Mouse (Mus musculus) embryo, embryonic 10 days (tissue): ENCODE data around the gene Gm9999.

ENCODE experiments used
- DNase-seq: peaks from one replicate; pipeline ENCODE4 v3.0.0-alpha.2; 2015; ENCODE audit warnings: low spot score

Gm9999 gene

DNA sequence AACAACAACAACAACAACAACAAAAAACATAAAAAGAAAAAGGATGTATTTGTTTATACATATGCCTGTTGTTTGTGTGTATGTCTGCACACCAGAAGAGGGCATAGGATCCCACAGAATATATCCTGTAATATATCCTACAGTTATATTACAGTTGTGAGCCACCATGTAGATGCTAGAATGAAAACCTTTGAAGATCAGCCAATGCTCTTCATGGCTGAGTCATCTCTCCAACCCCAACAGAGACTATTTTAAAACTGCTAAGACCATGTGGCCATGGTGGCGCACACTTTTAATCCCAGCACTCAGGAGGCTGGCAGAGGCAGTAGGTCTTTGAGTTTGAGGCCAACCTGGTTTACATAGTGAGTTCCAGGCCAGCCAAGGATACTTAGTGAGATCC, 44.1 kb downstream of the Gm9999 start:
- no peak for DNase-seq

DNA sequence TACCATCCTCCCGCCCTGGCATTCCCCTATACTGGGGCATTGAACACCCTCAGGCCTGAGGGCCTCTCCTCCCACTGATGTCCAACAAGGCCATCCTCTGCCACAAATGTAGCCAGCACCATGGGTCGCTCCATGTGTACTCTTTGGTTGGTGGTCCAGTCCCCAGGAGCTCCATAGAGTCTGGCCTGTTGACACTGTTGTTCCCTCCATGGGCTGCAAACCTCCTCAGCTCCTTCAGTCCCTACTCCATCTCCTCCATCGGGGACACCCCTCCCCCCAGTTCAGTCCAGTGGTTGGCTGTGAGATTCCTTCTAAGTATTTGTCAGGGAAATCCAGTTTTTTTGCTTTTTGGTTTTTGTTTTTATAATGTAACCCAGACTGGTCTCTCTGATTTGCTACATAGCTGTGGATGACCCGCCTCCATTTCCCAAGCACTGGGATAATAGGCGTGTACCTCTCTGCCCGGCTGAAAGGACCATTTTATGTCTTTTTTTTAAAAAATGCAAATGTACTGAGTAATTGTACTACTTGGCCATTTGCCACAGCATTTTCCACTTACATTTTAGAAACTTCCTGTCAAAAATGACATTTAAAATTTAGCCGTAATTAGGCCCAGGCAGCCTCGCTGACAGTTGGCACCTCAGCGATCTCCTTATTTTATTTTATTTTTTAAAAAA, 47.3 kb downstream of the Gm9999 start:
- no peak for DNase-seq

DNA sequence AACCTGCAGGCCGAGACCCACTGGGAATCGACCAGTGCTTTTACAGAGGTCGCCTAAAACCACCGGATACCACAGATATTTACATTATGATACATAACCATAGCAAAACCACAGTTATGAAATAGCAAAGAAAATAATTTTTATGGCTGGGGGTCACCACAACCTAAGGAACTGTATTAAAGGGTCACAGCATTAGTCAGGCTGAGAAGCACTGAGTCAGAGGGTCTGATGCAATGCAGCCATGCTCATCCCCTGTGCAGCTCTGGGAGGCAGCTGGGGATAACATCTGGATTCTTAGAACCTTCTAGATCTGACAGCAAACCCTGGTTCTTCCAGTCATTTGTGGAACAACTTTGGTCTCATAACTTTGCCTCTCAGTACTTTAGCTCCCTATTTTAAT, 48.0 kb downstream of the Gm9999 start:
- DNase-seq, result no peak

GRCm38 (mm10) chr7:47034785-47035384, 51.5 kb downstream of the Gm9999 start:
- no peak for DNase-seq

- no peak for DNase-seq
These were observed 52.0 kb downstream of the Gm9999 start for GRCm38 (mm10) chr7:47035426-47035825.
